Mouse (Mus musculus) liver, embryonic 12.5 days (tissue): ENCODE results near the gene Erc1. TPM values are rescaled to one million over a fixed set of nuclear protein-coding genes. Genes with fewer than 3 reads are reported as not detected.

Experiments used
- ATAC-seq: fragments of 200-750 bp; cut with Nextera tagmentation; 2 replicates; pipeline ENCODE4 v1.8.0; 2017; ENCODE audit warnings: moderate number of reproducible peaks, mild to moderate bottlenecking, moderate library complexity
- H3K27ac ChIP-seq: fragments of 300-500 bp; sonication (generic); 2 replicates; pipeline ENCODE4 v1.5.1; 2016; ENCODE audit warnings: mild to moderate bottlenecking
- H3K27me3 ChIP-seq: fragments of 300-500 bp; sonication (generic); replicated peaks from 2 replicates; pipeline ENCODE4 v1.6.1; 2016; ENCODE audit warnings: mild to moderate bottlenecking, moderate library complexity
- H3K36me3 ChIP-seq: fragments of 300-500 bp; sonication (generic); 2 replicates; pipeline ENCODE4 v1.6.1; 2016; ENCODE audit warnings: mild to moderate bottlenecking, moderate library complexity
- H3K4me1 ChIP-seq: fragments of 300-500 bp; sonication (generic); 2 replicates; pipeline ENCODE4 v1.6.1; 2016
- H3K4me2 ChIP-seq: fragments of 300-500 bp; sonication (generic); 2 replicates; pipeline ENCODE4 v1.6.1; 2016; ENCODE audit warnings: mild to moderate bottlenecking, moderate library complexity
- H3K4me3 ChIP-seq: fragments of 300-500 bp; sonication (generic); 2 replicates; pipeline ENCODE4 v1.5.1; 2016; ENCODE audit warnings: mild to moderate bottlenecking, moderate library complexity
- H3K9ac ChIP-seq: fragments of 300-500 bp; sonication (generic); 2 replicates; pipeline ENCODE4 v1.6.1; 2016; ENCODE audit warnings: mild to moderate bottlenecking, moderate library complexity
- H3K9me3 ChIP-seq: fragments of 300-500 bp; sonication (generic); replicated peaks from 2 replicates; pipeline ENCODE4 v1.6.1; 2016; ENCODE audit warnings: mild to moderate bottlenecking, moderate library complexity
- WGBS: fragments of 180-500 bp; shearing (Covaris S2); methylation state at CpG from one replicate; pipeline ENCODE4 v1.1.7; 2016; ENCODE audit not compliant: insufficient replicate concordance; 5-methylcytosine and 5-hydroxymethylcytosine counted together
- polyA plus RNA-seq: library from polyadenylated mRNA; unstranded; fragments of >200 nt; fragmentation: Nextera tagmentation; extraction: Ambion mirVana; gene quantifications from 2 replicates; pipeline ENCODE4 v1.2.1, GENCODE M21; 2016

Erc1 gene
- 6.8 and 7.1 TPM in 2 replicates for polyA plus RNA-seq

DNA sequence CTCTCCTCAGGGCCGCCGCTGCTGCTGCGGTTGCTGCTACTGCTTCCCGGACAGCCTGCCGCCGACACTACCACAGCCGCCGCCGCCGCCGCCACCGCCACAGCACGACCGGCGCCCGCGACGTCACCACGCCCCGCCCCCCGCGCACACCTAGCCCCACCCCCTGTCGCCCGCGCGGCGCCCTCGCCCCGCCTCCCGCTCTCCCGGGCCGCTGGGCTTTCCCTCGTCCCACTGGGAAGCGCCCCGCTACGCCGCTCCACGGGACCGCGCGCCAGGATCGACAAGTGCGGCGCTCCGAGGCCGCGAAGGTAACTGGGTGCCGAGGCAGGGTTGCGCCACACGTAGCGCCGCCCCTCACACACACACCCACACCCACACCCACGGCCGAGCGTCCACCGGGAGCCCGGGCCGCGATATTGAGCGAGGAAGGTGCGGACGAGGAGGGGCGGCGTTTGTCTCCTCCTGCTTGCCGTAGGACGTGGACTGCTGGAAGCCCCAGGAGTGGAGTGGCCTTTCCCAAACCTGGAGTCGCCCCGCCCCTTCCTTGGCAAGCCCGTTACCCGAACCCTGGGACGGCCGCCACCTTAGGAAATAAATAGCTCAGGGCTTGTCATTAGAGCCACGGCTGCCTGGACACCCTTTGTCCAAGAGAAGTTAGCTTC lies at the start of gene Erc1:
Gene Erc1 (minus strand): TSS at position 134 of the 662 bp plus-strand sequence.
- Histone ChIP-seq H3K27ac (peak within 1 kb of the TSS; percentile 90), H3K9ac (peak within 1 kb of the TSS; percentile 91), H3K36me3 (no peaks in the 10 kb centered on the region), H3K4me2 (peak within 1 kb of the TSS; percentile 98), H3K4me3 (peak within 1 kb of the TSS; percentile 92), H3K9me3 (no peaks in the 10 kb centered on the region), H3K4me1 (peaks cover 25% of the 10 kb centered on the region), H3K27me3 (no peaks in the 10 kb centered on the region)
- peak; percentile 93 for ATAC-seq
- 0% methylated on average over 59 of the region's 73 CpGs for WGBS

DNA sequence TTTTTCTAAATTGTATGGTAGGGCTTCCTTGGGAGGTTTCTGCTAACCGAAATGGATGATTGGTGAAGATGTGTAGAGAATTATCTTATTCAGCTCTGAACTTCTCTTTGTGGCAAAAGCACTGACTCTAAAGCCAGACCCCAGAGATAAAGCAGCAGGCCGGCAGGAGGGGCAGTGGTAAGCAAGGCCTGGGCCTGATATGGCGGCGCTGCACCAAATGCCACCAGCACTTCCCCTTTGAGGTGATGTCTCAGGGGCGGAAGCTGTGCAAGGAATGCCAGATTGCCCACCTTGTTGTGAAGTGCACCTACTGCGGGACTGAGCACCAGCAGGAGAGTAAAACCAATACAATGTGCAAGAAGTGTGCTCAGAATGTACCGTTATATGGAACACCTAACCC lies 44.7 kb upstream of the Erc1 start:
- ATAC-seq: no peak
- 28% methylated on average over 7 of the region's 7 CpGs for WGBS
- no peak overlapping the region for H3K27ac ChIP-seq

DNA sequence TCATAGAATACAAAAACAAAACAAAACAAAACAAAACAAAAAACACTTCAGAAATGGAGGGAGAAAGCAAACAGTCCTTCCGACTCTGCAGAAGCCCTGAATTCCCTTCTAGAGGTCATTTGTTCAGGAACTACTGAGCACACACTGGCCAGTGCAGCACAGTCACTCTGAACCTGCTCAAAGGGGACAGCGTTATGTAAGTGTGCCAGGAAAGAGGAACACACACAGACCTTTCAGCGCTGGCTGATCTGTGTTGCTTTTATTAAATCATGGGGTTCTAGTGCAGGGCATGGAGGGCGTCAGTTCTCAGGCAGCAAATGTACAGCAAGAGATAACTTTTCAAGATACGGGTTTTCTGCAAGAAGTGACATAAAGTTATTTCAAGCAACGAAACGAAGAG lies 35.2 kb upstream of the Erc1 start:
- H3K4me2 ChIP-seq: no peak overlapping the region
- no peak for ATAC-seq
- no peaks in the 10 kb centered on the region for H3K4me1 ChIP-seq
- H3K36me3 ChIP-seq: no peaks in the 10 kb centered on the region
- no peaks in the 10 kb centered on the region for H3K9me3 ChIP-seq
- 56% methylated on average over 7 of the region's 7 CpGs for WGBS
- H3K9ac ChIP-seq: no peak overlapping the region
- H3K4me3 ChIP-seq: no peak overlapping the region
- peaks cover 4% of the 10 kb centered on the region; the same call in 1 of the 2 replicates for H3K27me3 ChIP-seq
- H3K27ac ChIP-seq: no peak overlapping the region

More for the DNA sequence above, 44.7 kb upstream of the Erc1 start:
- H3K9me3 ChIP-seq: no peaks in the 10 kb centered on the region
- H3K4me2 ChIP-seq: no peak overlapping the region
- H3K27me3 ChIP-seq: peaks cover 29% of the 10 kb centered on the region
- no peaks in the 10 kb centered on the region for H3K36me3 ChIP-seq
- no peak overlapping the region for H3K9ac ChIP-seq
- H3K4me3 ChIP-seq: no peak overlapping the region
- no peaks in the 10 kb centered on the region for H3K4me1 ChIP-seq

DNA sequence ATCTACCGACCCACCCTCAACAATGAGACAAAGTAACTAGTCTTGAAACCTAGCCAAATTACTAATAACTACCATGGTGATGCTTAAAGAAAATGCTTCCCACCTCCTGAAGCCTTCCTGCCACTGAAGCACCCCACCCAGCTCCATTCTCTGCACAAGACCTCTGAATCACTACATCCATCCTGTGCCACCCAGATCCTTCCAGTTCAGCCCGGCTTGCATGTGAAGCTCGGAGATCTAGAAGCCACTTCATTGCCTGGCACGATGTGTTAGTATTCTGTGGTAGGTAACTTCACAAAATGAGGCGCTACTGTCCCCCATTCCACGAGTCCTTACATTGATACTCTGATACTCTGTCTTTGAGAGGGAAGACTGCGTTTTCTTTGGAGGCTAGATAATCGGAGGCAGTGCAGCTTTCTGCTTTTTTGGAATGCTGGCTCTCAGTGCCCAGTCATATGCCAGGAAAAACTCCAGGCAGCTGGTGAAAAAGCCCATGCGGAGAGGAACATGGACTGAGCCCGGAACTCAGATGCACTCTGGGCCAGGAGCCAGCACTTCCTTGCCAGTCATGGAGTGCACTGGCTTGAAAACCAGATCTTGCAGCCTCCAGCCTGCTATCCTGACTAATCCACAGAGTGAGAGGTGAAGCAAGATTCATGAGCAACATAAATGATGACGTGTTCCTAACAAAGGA lies 16.5 kb upstream of the Erc1 start:
- 73% methylated on average over 11 of the region's 11 CpGs for WGBS
- ATAC-seq: no peak
- Histone ChIP-seq H3K4me3 (no peak overlapping the region), H3K36me3 (no peaks in the 10 kb centered on the region), H3K4me1 (no peaks in the 10 kb centered on the region), H3K27ac (no peak overlapping the region), H3K9ac (no peak overlapping the region), H3K9me3 (no peaks in the 10 kb centered on the region), H3K27me3 (no peaks in the 10 kb centered on the region), H3K4me2 (no peak overlapping the region)

DNA sequence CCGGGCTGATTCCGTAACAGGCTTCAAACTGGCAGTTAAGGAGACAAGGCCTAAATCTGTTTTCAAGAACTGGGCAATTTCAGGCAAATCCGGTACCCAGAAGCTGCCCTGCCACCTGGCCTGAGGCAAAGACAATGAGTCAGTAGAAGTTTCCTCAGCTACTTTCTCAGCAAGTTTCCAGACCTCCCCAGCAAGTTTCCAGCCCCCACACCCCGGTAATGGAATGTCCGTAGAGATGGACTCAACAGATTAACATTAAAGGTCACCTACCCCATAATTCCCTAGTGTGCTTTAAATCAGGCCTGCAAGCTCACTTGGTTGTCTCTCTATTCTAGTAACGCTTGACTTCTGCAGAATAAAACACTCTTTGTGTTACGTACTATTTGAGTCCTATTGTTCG lies 13.6 kb upstream of the Erc1 start:
- WGBS: 74% methylated on average over 8 of the region's 8 CpGs
- no peak for ATAC-seq
- Histone ChIP-seq H3K36me3 (no peaks in the 10 kb centered on the region), H3K9ac (no peak overlapping the region), H3K4me3 (no peak overlapping the region), H3K27ac (no peak overlapping the region), H3K27me3 (no peaks in the 10 kb centered on the region), H3K9me3 (no peaks in the 10 kb centered on the region), H3K4me1 (no peaks in the 10 kb centered on the region), H3K4me2 (no peak overlapping the region)

DNA sequence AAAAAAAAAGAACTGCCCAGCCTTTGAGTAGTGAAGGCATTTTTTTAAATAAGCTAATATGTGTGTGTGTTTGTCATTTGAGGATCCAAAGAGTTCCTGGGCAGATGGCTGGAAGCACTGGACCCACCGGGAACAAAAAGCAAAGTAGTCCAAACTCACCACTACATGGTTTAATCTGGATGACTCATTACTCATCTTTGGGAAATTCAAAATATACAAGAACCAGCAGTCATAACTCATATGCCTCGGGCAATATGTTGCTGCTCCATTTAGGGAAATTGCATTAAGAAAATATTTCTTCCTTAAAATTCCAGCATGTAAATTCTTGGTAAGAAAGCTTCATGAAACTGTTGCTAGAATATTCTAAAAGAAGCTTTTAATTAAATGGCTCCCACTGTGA lies 12.3 kb upstream of the Erc1 start:
- no peak overlapping the region for H3K9ac ChIP-seq
- no peak for ATAC-seq
- H3K4me1 ChIP-seq: no peaks in the 10 kb centered on the region
- no peak overlapping the region for H3K27ac ChIP-seq
- WGBS: 64% methylated on average over 2 of the region's 2 CpGs
- H3K9me3 ChIP-seq: no peaks in the 10 kb centered on the region
- H3K4me3 ChIP-seq: no peak overlapping the region
- H3K27me3 ChIP-seq: no peaks in the 10 kb centered on the region
- H3K36me3 ChIP-seq: no peaks in the 10 kb centered on the region
- H3K4me2 ChIP-seq: no peak overlapping the region

DNA sequence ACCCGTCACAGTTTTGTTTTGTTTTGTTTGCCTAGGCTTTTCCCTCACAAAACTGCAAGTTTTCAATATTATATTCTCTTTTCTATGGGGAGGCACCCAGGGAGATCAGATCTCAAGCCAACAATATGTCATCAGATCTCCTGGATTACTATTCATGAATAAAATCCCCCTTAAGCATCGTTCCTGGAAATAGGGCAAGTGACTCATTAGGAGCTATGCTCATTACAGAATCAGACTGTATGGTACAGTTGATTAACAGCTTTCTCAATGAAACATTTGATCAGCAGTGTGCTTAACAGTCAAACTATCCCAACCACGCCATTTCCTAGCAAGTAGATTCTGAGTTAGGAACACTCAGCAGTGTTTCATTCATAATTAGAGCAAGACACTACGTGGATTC lies 7.5 kb upstream of the Erc1 start:
- Histone ChIP-seq H3K36me3 (no peaks in the 10 kb centered on the region), H3K27me3 (no peaks in the 10 kb centered on the region), H3K27ac (no peak overlapping the region), H3K4me2 (no peak overlapping the region), H3K9me3 (no peaks in the 10 kb centered on the region), H3K4me1 (no peaks in the 10 kb centered on the region), H3K4me3 (no peak overlapping the region), H3K9ac (no peak overlapping the region)
- WGBS: 66% methylated on average over 4 of the region's 4 CpGs
- ATAC-seq: no peak

DNA sequence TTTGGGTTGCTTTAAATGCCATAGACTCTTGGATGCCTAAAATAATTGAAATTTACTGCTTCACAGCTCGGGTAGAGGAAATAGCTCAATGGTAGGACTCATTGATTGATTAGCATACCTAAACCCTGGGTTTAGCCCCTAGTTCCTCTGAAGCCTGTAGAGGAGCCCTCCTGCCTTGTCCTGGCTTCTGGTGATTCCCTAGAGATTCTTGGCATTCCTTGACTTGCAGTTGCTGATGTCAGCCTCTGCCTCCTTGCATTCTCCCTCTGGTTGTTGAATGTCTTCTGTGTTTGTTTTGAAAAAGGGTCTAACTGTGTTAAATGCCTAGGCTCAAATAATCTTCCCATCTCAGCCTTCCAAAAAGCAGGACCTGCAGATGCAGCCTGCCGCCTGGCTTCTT lies 6.2 kb upstream of the Erc1 start:
- Histone ChIP-seq H3K9ac (no peak overlapping the region), H3K4me1 (peaks cover 4% of the 10 kb centered on the region), H3K36me3 (no peaks in the 10 kb centered on the region), H3K9me3 (no peaks in the 10 kb centered on the region), H3K4me2 (no peak overlapping the region), H3K27me3 (no peaks in the 10 kb centered on the region), H3K4me3 (no peak overlapping the region), H3K27ac (no peak overlapping the region)
- ATAC-seq: no peak
- WGBS: 55% methylated on average over 2 of the region's 2 CpGs

DNA sequence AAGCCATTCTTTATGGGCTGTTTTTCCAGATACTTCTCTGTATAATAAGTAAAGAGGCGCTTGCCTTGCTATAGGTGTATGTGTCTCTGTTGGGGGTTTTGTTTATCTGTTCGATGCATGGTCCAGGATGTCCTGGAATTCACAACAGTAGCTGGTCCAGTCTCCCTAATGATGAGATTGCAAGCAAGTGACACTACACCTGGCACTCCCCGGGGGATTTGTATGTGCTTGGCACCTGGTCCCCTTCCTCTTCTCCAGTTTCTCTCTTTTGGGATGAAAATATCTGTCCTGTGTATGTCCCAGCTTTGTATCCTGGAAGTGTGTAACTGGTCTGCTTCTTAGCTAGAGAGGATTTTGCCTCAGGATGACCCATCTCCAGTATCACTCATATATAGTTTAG lies 1.9 kb upstream of the Erc1 start:
- Histone ChIP-seq H3K27me3 (no peaks in the 10 kb centered on the region), H3K36me3 (no peaks in the 10 kb centered on the region), H3K4me2 (no peak overlapping the region), H3K9me3 (no peaks in the 10 kb centered on the region), H3K9ac (no peak overlapping the region), H3K27ac (no peak overlapping the region), H3K4me1 (peaks cover 25% of the 10 kb centered on the region), H3K4me3 (no peak overlapping the region)
- ATAC-seq: no peak
- 75% methylated on average over 3 of the region's 3 CpGs for WGBS

DNA sequence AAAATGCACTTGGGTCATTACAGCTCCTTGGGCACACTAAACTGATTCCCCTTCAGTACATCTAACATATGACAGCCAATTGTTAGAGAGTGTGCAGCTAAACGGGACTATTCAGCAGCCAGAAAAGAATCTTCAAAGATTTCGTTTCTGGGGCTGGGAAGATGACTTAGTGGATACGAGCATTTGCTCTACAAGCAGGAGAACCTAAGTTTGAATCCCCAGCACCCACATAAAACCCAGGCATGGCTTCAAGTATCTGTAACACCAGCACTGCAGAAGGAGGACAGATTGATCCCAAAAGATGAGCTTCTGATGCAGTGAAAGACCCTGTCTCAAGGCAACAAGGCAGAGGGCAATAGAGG lies 1.4 kb upstream of the Erc1 start:
- ATAC-seq: no peak
- Histone ChIP-seq H3K36me3 (no peaks in the 10 kb centered on the region), H3K4me3 (peak overlapping the region; percentile 92), H3K27me3 (no peaks in the 10 kb centered on the region), H3K4me1 (peaks cover 25% of the 10 kb centered on the region), H3K27ac (no peak overlapping the region), H3K9me3 (no peaks in the 10 kb centered on the region), H3K4me2 (peak overlapping the region; percentile 98), H3K9ac (no peak overlapping the region; the same call in 1 of the 2 replicates)
- WGBS: 65% methylated on average over 3 of the region's 3 CpGs

DNA sequence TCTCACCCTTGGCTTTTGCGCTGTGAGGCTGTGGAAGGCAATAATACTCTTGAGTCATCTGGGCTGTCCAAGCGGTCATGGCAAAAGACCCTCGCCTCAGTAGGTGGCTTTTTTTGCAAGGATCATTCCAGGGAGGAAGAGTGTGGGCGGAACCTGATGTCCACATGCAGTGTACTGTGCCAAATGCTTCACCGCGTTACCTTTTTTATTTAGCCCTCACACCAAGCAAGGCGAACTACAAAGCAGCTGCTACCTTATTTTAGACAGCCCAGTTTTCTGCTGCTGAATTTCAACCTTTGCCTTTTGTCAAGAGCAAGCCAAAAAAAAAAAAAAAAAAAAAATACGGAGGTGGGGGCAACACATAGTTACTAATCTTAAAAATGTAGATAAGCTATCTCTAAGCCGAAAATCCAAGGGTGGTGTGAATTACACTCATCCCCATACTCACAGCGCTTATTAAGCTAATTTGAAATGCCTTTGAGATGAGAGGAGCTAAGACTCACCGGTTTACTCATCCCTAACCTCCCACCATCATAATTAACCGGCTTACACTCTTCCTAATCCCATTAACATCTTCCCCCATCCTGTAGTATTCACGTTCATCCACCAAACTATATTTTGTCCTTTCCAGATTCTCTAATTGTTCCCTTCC lies 855 bp upstream of the Erc1 start:
- peak overlapping the region; percentile 98 for H3K4me2 ChIP-seq
- no peaks in the 10 kb centered on the region for H3K36me3 ChIP-seq
- H3K4me1 ChIP-seq: peaks cover 25% of the 10 kb centered on the region
- peak overlapping the region; percentile 92 for H3K4me3 ChIP-seq
- 16% methylated on average over 13 of the region's 13 CpGs for WGBS
- peak overlapping the region; percentile 90 for H3K27ac ChIP-seq
- H3K9me3 ChIP-seq: no peaks in the 10 kb centered on the region
- H3K27me3 ChIP-seq: no peaks in the 10 kb centered on the region
- peak; percentile 1; the same call in 1 of the 2 replicates for ATAC-seq
- H3K9ac ChIP-seq: peak overlapping the region; percentile 91

DNA sequence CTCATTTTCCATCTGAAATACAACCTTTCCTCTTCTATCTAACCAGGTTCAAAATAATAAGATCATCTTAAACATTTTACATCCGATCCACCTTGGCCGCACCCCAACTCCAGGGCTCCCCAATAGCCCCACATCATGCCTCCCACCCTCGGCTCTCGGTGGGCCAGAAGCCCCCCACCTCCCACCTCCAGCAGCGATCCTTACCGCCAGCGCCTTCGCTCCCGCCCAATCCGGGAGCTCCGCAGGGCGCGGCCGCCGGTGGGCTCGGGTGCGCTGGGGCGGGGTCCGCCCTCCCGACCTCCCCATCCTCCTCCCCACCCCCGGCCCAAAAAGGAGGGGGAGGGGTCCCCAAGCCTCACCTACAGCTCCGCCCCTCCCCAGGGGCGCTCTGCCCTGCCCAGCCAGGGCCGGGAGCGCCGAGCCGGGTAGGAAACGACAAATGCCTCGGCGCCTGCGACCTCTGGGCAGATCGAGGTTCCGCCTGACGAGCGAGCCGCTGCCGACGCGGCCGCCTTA lies 391 bp downstream of the Erc1 start:
- Histone ChIP-seq H3K4me2 (peak overlapping the region; percentile 98), H3K4me1 (peaks cover 25% of the 10 kb centered on the region), H3K4me3 (peak overlapping the region; percentile 92), H3K9ac (peak overlapping the region; percentile 91), H3K27me3 (no peaks in the 10 kb centered on the region), H3K36me3 (no peaks in the 10 kb centered on the region), H3K27ac (peak overlapping the region; percentile 90), H3K9me3 (no peaks in the 10 kb centered on the region)
- peak; percentile 31 for ATAC-seq
- 0% methylated on average over 40 of the region's 40 CpGs for WGBS
